Mouse (Mus musculus) C2C12 (cell line): ENCODE results near the gene Plekhb1.

Experiments used
- CTCF ChIP-seq: IDR thresholded peaks from one replicate; pipeline ENCODE4 v1.5.1; 2011; ENCODE audit not compliant: control insufficient read depth, insufficient read depth, insufficient read length
- USF1 ChIP-seq: IDR thresholded peaks from one replicate; pipeline ENCODE4 v1.6.1; 2011; ENCODE audit warnings: low read depth, mild to moderate bottlenecking, control low read depth, moderate library complexity

GRCm38 (mm10) chr7:100624538-100624937 is 37.7 kb downstream of the Plekhb1 start:
- TF ChIP-seq USF1 (no peak), CTCF (no peak)
